Mouse (Mus musculus): ENCODE results near the gene Nckap5.

- no peak for TF ChIP-seq CTCF (IDR thresholded peaks at IDR 0.05; ENCODE audit: insufficient read depth, low read depth, low read length)
- no peak for TF ChIP-seq POLR2A (IDR thresholded peaks at IDR 0.05; ENCODE audit: insufficient read depth, low read depth, low read length)
Observed at GRCm38 (mm10) chr1:125951026-125951425, 879.6 kb downstream of the Nckap5 start.
